Mouse (Mus musculus) CH12.LX (cell line): ENCODE measurements at regions not wholly inside any gene's neighbourhood (a gene's known extent, or its start where the extent isn't known, plus 50 kb on each side); places are given as distances from the start of the nearest gene placed in this dataset.

Experiments used
- DNase-seq: peaks from one replicate; pipeline ENCODE4 v3.0.0-alpha.2; 2013; ENCODE audit errors: extremely low read depth
- H3K27ac ChIP-seq: 2 replicates; pipeline ENCODE4 v1.5.1; 2012; ENCODE audit warnings: low read depth, mild to moderate bottlenecking, control low read depth, moderate library complexity; ENCODE audit not compliant: insufficient read depth
- H3K27me3 ChIP-seq: replicated peaks from 2 replicates; pipeline ENCODE3; 2012; ENCODE audit warnings: inconsistent platforms
- H3K36me3 ChIP-seq, 2 experiments: replicated peaks in 1 of 2; 2 replicates each; pipeline versions ENCODE3 to v1.6.1; 2012; ENCODE audit warnings: inconsistent platforms in 1 of 2, low read length in 1 of 2, mild to moderate bottlenecking in 1 of 2, mixed read lengths in 1 of 2, moderate library complexity in 1 of 2; ENCODE audit not compliant: control insufficient read depth in 1 of 2, insufficient read depth in 1 of 2
- H3K4me1 ChIP-seq, 2 experiments: 2 replicates each; pipeline ENCODE4 v1.6.1; 2012; ENCODE audit warnings: inconsistent platforms in 1 of 2, moderate library complexity in 1 of 2; ENCODE audit not compliant: insufficient read depth in 2 of 2, control insufficient read depth in 1 of 2
- H3K4me2 ChIP-seq: 2 replicates; pipeline ENCODE4 v1.6.1; 2012; ENCODE audit warnings: low read depth, mild to moderate bottlenecking, control low read depth; ENCODE audit not compliant: poor library complexity, insufficient read depth, severe bottlenecking
- H3K4me3 ChIP-seq, 3 experiments: fragments of 150-350 bp in 1 of 3; sonication (generic) in 1 of 3; replicated peaks in 1 of 3; 2 replicates each; pipeline versions ENCODE3 to v1.5.1; 2011 to 2012; ENCODE audit warnings: low read depth in 2 of 3, low read length in 2 of 3, mild to moderate bottlenecking in 2 of 3, moderate library complexity in 2 of 3, control low read depth in 1 of 3, improper control_type of control experiment in 1 of 3, inconsistent platforms in 1 of 3, mixed read lengths in 1 of 3; ENCODE audit not compliant: poor library complexity in 1 of 3
- H3K79me2 ChIP-seq: replicated peaks from 2 replicates; pipeline ENCODE4 v1.6.1; 2012; ENCODE audit warnings: mild to moderate bottlenecking, moderate library complexity; ENCODE audit not compliant: control insufficient read depth, poor library complexity, insufficient read depth, severe bottlenecking; ENCODE audit errors: extremely low read depth
- H3K9ac ChIP-seq: 2 replicates; pipeline ENCODE4 v1.6.1; 2012; ENCODE audit warnings: low read depth, mild to moderate bottlenecking, control low read depth, moderate library complexity; ENCODE audit not compliant: insufficient read depth
- H3K9me3 ChIP-seq: replicated peaks from 2 replicates; pipeline ENCODE3; 2012; ENCODE audit warnings: low read length, inconsistent platforms, mixed read lengths
- CHD1 ChIP-seq: IDR thresholded peaks from 2 replicates; pipeline ENCODE4 v1.6.1; 2012; ENCODE audit warnings: low read depth, low read length, improper control_type of control experiment, inconsistent platforms
- E2F4 ChIP-seq: IDR thresholded peaks from 2 replicates; pipeline ENCODE4 v1.6.1; 2011; ENCODE audit warnings: low read depth, low read length, improper control_type of control experiment; ENCODE audit not compliant: insufficient replicate concordance
- ETS1 ChIP-seq: conservative IDR thresholded peaks from 2 replicates; pipeline ENCODE4 v1.6.1; 2012; ENCODE audit warnings: low read depth, mild to moderate bottlenecking, inconsistent platforms, low read length, improper control_type of control experiment, moderate library complexity
- HCFC1 ChIP-seq: IDR thresholded peaks from 2 replicates; pipeline ENCODE4 v1.6.1; 2012; ENCODE audit warnings: low read depth, mild to moderate bottlenecking, inconsistent platforms, low read length, improper control_type of control experiment
- IRF4 ChIP-seq: IDR thresholded peaks from 2 replicates; pipeline ENCODE4 v1.6.1; 2014; ENCODE audit warnings: low read depth, mild to moderate bottlenecking, inconsistent platforms, low read length, improper control_type of control experiment
- JUN ChIP-seq: IDR thresholded peaks from 2 replicates; pipeline ENCODE4 v1.6.1; 2011; ENCODE audit warnings: low read depth, mild to moderate bottlenecking, low read length, improper control_type of control experiment, moderate library complexity; ENCODE audit not compliant: insufficient read depth
- MAX ChIP-seq: IDR thresholded peaks from 2 replicates; pipeline ENCODE4 v1.6.1; 2011; ENCODE audit warnings: low read length, improper control_type of control experiment
- MYC ChIP-seq: IDR thresholded peaks from 2 replicates; pipeline ENCODE4 v1.6.1; 2011; ENCODE audit warnings: low read depth, mild to moderate bottlenecking, improper control_type of control experiment, low read length
- NRF1 ChIP-seq: IDR thresholded peaks from 2 replicates; pipeline ENCODE4 v1.6.1; 2014; ENCODE audit warnings: low read depth, mild to moderate bottlenecking, inconsistent platforms, low read length, improper control_type of control experiment, moderate library complexity
- POLR2AphosphoS2 ChIP-seq: IDR thresholded peaks from 2 replicates; pipeline ENCODE4 v1.6.1; 2011; ENCODE audit warnings: low read depth, low read length, improper control_type of control experiment
- RAD21 ChIP-seq: IDR thresholded peaks from 2 replicates; pipeline ENCODE4 v1.6.1; 2011; ENCODE audit warnings: low read depth, mild to moderate bottlenecking, low read length, improper control_type of control experiment, moderate library complexity
- RCOR1 ChIP-seq: conservative IDR thresholded peaks from 2 replicates; pipeline ENCODE4 v1.6.1; 2012; ENCODE audit warnings: low read depth, mild to moderate bottlenecking, inconsistent platforms, low read length, improper control_type of control experiment
- SIN3A ChIP-seq: IDR thresholded peaks from 2 replicates; pipeline ENCODE4 v1.6.1; 2012; ENCODE audit warnings: low read length, improper control_type of control experiment, inconsistent platforms
- SMC3 ChIP-seq: IDR thresholded peaks from 2 replicates; pipeline ENCODE4 v1.6.1; 2011; ENCODE audit warnings: low read depth, low read length, improper control_type of control experiment
- TBP ChIP-seq: conservative IDR thresholded peaks from 2 replicates; pipeline ENCODE4 v1.6.1; 2011; ENCODE audit warnings: low read depth, low read length, improper control_type of control experiment
- UBTF ChIP-seq: IDR thresholded peaks from 2 replicates; pipeline ENCODE4 v1.6.1; 2012; ENCODE audit warnings: low read depth, mild to moderate bottlenecking, inconsistent platforms, low read length, improper control_type of control experiment, moderate library complexity
- USF2 ChIP-seq: conservative IDR thresholded peaks from 2 replicates; pipeline ENCODE4 v1.6.1; 2011; ENCODE audit warnings: low read depth, low read length, improper control_type of control experiment
- ZMIZ1 ChIP-seq: IDR thresholded peaks from 2 replicates; pipeline ENCODE4 v1.6.1; 2012; ENCODE audit warnings: low read depth, mild to moderate bottlenecking, inconsistent platforms, low read length, improper control_type of control experiment
- ZNF384 ChIP-seq: IDR thresholded peaks from 2 replicates; pipeline ENCODE4 v1.6.1; 2012; ENCODE audit warnings: low read depth, low read length, improper control_type of control experiment, inconsistent platforms
- dilution Hi-C: fragments of 300-500 bp; cut with MboI; formaldehyde crosslinking; loops from 2 replicates; pipeline ENCODE4 v1.14.3; 2020; ENCODE audit warnings: low sequenced_read_pairs; ENCODE audit not compliant: extremely low pct_unique_long_range_greater_than_20kb, extremely low pct_ligation_motif_present
- in situ Hi-C: fragments of 300-500 bp; cut with MboI; formaldehyde crosslinking; loops from 3 replicates; pipeline ENCODE4 v1.14.3; 2019; ENCODE audit warnings: low sequenced_read_pairs, low pct_ligation_motif_present, low pct_unique_long_range_greater_than_20kb, mixed read lengths

- Histone ChIP-seq H3K9ac (no peak overlapping the region), H3K36me3 (no peaks in the 10 kb centered on the region), H3K79me2 (no peaks in the 10 kb centered on the region), H3K27ac (no peak overlapping the region), H3K4me2 (no peak overlapping the region), H3K9me3 (peaks cover 63% of the 10 kb centered on the region), H3K4me3 (no peak overlapping the region), H3K27me3 (no peaks in the 10 kb centered on the region), H3K4me1 (no peaks in the 10 kb centered on the region)
- DNase-seq: no peak
- dilution Hi-C loops: no loop called here
- TF ChIP-seq HCFC1 (no peak), ETS1 (no peak), ZMIZ1 (no peak), RAD21 (no peak), ZNF384 (no peak), RCOR1 (no peak), USF2 (no peak), SMC3 (no peak), TBP (no peak), MAX (no peak), SIN3A (no peak), IRF4 (no peak)
- in situ Hi-C loops: no loop called here
Observed at GRCm38 (mm10) chr9:117863318-117863717, 177.0 kb upstream of the Azi2 start.

GRCm38 (mm10) chr9:117859580-117860045 lies 180.7 kb upstream of the Azi2 start:
- TF ChIP-seq ZMIZ1 (no peak), JUN (no peak), MYC (no peak), POLR2AphosphoS2 (no peak), UBTF (no peak), HCFC1 (no peak), CHD1 (no peak), NRF1 (no peak), E2F4 (no peak)
- DNase-seq: no peak
- Histone ChIP-seq H3K27ac (no peak overlapping the region), H3K79me2 (no peaks in the 10 kb centered on the region), H3K36me3 (no peaks in the 10 kb centered on the region), H3K4me1 (no peaks in the 10 kb centered on the region), H3K9me3 (peaks cover 75% of the 10 kb centered on the region), H3K9ac (no peak overlapping the region), H3K4me3 (no peak overlapping the region), H3K4me2 (no peak overlapping the region), H3K27me3 (no peaks in the 10 kb centered on the region)
- in situ Hi-C loops (no loop called here), dilution Hi-C loops (no loop called here)
